Mouse (Mus musculus): ENCODE measurements around the gene Hoxa7.

The Hoxa7 gene

GRCm38 (mm10) chr6:52180726-52181125 is 40.9 kb downstream of the Hoxa7 start:
- in situ Hi-C loops (cut with MboI, MseI) = no loop called here

GRCm38 (mm10) chr6:52180213-52180710 is 41.4 kb downstream of the Hoxa7 start:
- in situ Hi-C loops (cut with MboI, MseI) = no loop called here

GRCm38 (mm10) chr6:52179690-52180089 is 42.0 kb downstream of the Hoxa7 start:
- in situ Hi-C loops (cut with MboI, MseI) = loop anchor here in 1 of 2 experiments (10.0 kb wide), 1 partner anchor 1125 kb away; no protein-coding TSS in a partner anchor

- in situ Hi-C loops (cut with MboI, MseI) = loop anchor here in 1 of 2 experiments (10.0 kb wide), 1 partner anchor 1126 kb away; no protein-coding TSS in a partner anchor
These were observed 42.6 kb downstream of the Hoxa7 start for GRCm38 (mm10) chr6:52178918-52179665.

GRCm38 (mm10) chr6:52177806-52178205 is 43.8 kb downstream of the Hoxa7 start:
- in situ Hi-C loops (cut with MboI, MseI) = loop anchor here in 1 of 2 experiments (10.0 kb wide), 1 partner anchor 1127 kb away; no protein-coding TSS in a partner anchor

GRCm38 (mm10) chr6:52177061-52177735 is 44.5 kb downstream of the Hoxa7 start, which contains the start of gene 5730596B20Rik:
Gene 5730596B20Rik (plus strand): TSS chr6:52177498.
- in situ Hi-C loops (cut with MboI, MseI) = loop anchor here in 1 of 2 experiments (10.0 kb wide), 1 partner anchor 1128 kb away; no protein-coding TSS in a partner anchor

- in situ Hi-C loops (cut with MboI, MseI) = loop anchor here in 1 of 2 experiments (10.0 kb wide), 1 partner anchor 1128 kb away; no protein-coding TSS in a partner anchor
These were observed 45.3 kb downstream of the Hoxa7 start for GRCm38 (mm10) chr6:52176391-52176790.

GRCm38 (mm10) chr6:52175864-52176263 is 45.8 kb downstream of the Hoxa7 start:
- in situ Hi-C loops (cut with MboI, MseI) = loop anchor here in 1 of 2 experiments (10.0 kb wide), 1 partner anchor 1129 kb away; no protein-coding TSS in a partner anchor

GRCm38 (mm10) chr6:52174968-52175751 is 46.5 kb downstream of the Hoxa7 start:
- in situ Hi-C loops (cut with MboI, MseI) = loop anchor here in 1 of 2 experiments (10.0 kb wide), 1 partner anchor 1130 kb away; no protein-coding TSS in a partner anchor

- in situ Hi-C loops (cut with MboI, MseI) = loop anchor here in 1 of 2 experiments (10.0 kb wide), 1 partner anchor 1131 kb away; no protein-coding TSS in a partner anchor
These were observed 48.0 kb downstream of the Hoxa7 start for GRCm38 (mm10) chr6:52173648-52174047.

- in situ Hi-C loops (cut with MboI, MseI) = loop anchor here in 1 of 2 experiments (10.0 kb wide), 1 partner anchor 1132 kb away; no protein-coding TSS in a partner anchor
These were observed 49.2 kb downstream of the Hoxa7 start for GRCm38 (mm10) chr6:52172501-52172900.

- in situ Hi-C loops (cut with MboI, MseI) = loop anchor here in 1 of 2 experiments (10.0 kb wide), 1 partner anchor 1133 kb away; no protein-coding TSS in a partner anchor
These were observed 49.7 kb downstream of the Hoxa7 start for GRCm38 (mm10) chr6:52171938-52172337.

- in situ Hi-C loops (cut with MboI, MseI) = loop anchor here in 1 of 2 experiments (10.0 kb wide), 1 partner anchor 1133 kb away; no protein-coding TSS in a partner anchor
These were observed 50.3 kb downstream of the Hoxa7 start for GRCm38 (mm10) chr6:52171331-52171730.

GRCm38 (mm10) chr6:52170898-52171223 is 50.8 kb downstream of the Hoxa7 start:
- in situ Hi-C loops (cut with MboI, MseI) = loop anchor here in 1 of 2 experiments (10.0 kb wide), 1 partner anchor 1134 kb away; no protein-coding TSS in a partner anchor

- in situ Hi-C loops (cut with MboI, MseI) = loop anchor here in 1 of 2 experiments (10.0 kb wide), 1 partner anchor 1134 kb away; no protein-coding TSS in a partner anchor
These were observed 51.3 kb downstream of the Hoxa7 start for GRCm38 (mm10) chr6:52170166-52170897.

GRCm38 (mm10) chr6:52169499-52170165 is 52.0 kb downstream of the Hoxa7 start:
- in situ Hi-C loops (cut with MboI, MseI) = loop anchor here in 1 of 2 experiments (10.0 kb wide), 1 partner anchor 1135 kb away; no protein-coding TSS in a partner anchor

- in situ Hi-C loops (cut with MboI, MseI) = no loop called here
These were observed 53.2 kb downstream of the Hoxa7 start for GRCm38 (mm10) chr6:52168191-52169055.

- in situ Hi-C loops (cut with MboI, MseI) = no loop called here
These were observed 53.9 kb downstream of the Hoxa7 start for GRCm38 (mm10) chr6:52167736-52168161.
